Mouse (Mus musculus): ENCODE results near the gene Poglut1.

The Poglut1 gene

DNA sequence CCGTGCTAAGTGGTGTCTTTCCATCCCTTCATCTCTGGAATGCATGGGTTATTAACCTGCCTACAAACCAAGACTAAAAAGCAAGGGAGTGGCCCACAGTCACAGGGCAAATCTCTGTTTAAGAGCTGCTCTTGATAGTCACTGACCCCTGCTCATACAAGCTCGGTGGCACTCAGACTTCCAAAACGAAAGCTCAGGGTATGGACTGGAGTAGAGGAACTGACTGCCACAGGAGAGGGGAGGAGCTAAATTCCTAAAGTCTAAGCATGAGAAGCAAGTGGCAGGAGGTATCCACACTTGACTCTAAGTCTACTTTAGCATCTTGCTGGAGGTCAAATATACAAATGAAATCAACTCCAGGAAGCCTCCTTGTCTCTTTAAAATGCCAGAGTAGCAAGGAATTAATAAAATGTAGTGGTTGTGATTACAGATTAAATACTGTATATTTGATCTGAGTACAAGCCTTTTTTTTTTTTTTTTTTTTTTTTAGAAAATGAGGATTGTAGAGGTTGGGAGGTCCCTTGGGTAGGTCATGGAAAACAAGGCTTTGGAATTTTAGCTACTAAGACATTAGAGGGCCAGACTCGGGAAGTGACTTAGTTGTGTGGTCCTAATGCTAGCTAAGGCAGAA, 74.3 kb downstream of the Poglut1 start:
- no peak for DNase-seq (ENCODE audit: extremely low spot score, low spot score)
